Mouse (Mus musculus) thymus, adult 2 months (tissue): Measurements from ENCODE around the gene Tyrp1. TPM values are rescaled to one million over a fixed set of nuclear protein-coding genes. Genes with fewer than 3 reads are reported as not detected.

ENCODE experiments used
- DNase-seq: peaks from one replicate; pipeline ENCODE4 v3.0.0; 2021
- H3K27ac ChIP-seq: fragments of 200-500 bp; 2 replicates; pipeline ENCODE4 v1.5.1; 2012; ENCODE audit warnings: low read length, control low read depth; ENCODE audit not compliant: control insufficient read depth, insufficient read depth
- H3K27me3 ChIP-seq: fragments of 200-500 bp; 2 replicates; pipeline ENCODE4 v1.6.1; 2012; ENCODE audit warnings: mild to moderate bottlenecking, low read length, moderate library complexity, mixed read lengths; ENCODE audit not compliant: control insufficient read depth, insufficient read depth
- H3K36me3 ChIP-seq: fragments of 200-500 bp; 2 replicates; pipeline ENCODE4 v1.6.1; 2012; ENCODE audit warnings: mild to moderate bottlenecking, low read length, moderate library complexity; ENCODE audit not compliant: control insufficient read depth, insufficient read depth
- H3K4me1 ChIP-seq: fragments of 200-500 bp; replicated peaks from 2 replicates; pipeline ENCODE4 v1.6.1; 2012; ENCODE audit warnings: low read length; ENCODE audit not compliant: control insufficient read depth, insufficient read depth
- H3K4me3 ChIP-seq: fragments of 200-500 bp; 2 replicates; pipeline ENCODE4 v1.5.1; 2012; ENCODE audit warnings: mild to moderate bottlenecking, low read length, control low read depth, moderate library complexity; ENCODE audit not compliant: control insufficient read depth, insufficient read depth
- CTCF ChIP-seq: fragments of 200-500 bp; IDR thresholded peaks from 2 replicates; pipeline ENCODE4 v1.5.1; 2012; ENCODE audit warnings: mild to moderate bottlenecking, control low read depth, low read length, moderate library complexity, borderline replicate concordance; ENCODE audit not compliant: control insufficient read depth, poor library complexity, insufficient read depth; ENCODE audit errors: extremely low read depth
- POLR2A ChIP-seq: fragments of 200-500 bp; IDR thresholded peaks from 2 replicates; pipeline ENCODE4 v1.6.1; 2012; ENCODE audit warnings: mild to moderate bottlenecking, low read length, control low read depth, moderate library complexity; ENCODE audit not compliant: control insufficient read depth, poor library complexity, insufficient read depth; ENCODE audit errors: extremely low read depth
- whole genome bisulfite sequencing: fragments of 180-500 bp; shearing (Covaris S2); methylation state at CpG from one replicate; pipeline ENCODE4 v1.1.7; 2018; 5-methylcytosine and 5-hydroxymethylcytosine counted together
- polyA plus RNA-seq: library from polyadenylated mRNA; depleted of rRNA; stranded (reverse); fragments of >200 nt; gene quantifications from 2 replicates; pipeline ENCODE4 v1.2.3, GENCODE M21; 2012

The Tyrp1 gene
- polyA plus RNA-seq, 1 experiment = 0.08 TPM

DNA sequence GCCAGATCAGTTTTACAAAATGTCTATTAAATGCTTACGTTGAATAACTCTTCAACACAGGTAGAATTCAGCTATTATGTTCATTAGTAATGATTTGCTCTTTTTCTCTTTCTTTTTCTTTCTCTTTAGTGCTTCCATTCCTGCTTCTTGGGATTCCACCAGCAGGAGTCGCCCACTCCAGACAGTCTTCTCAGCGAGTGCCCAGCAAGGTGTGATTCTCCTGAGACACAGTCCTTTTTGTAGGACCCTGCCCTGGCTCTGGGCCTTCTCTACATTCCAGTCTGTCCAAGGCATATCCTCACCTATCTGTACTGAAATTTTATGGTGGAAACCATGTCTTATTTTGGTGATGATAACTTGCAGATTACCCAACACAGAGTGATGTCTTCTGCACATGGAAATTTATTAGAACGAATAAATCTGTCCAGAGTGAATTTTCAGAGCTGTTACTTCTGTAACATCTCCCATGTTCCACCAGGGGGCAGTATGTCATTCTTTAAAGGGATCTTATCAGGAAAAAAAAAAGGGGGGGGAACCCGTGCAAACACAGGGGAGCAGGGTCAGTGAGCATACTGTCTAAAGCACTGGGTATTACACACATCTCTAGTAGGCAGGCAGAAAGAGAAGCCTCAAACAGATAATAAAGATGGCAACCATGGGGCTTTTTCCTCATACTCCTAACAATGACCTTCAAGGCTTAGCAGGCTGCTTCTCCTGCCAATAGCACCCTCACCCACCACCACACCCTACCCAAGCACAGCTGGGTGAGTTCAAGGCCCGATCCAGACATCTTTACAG, 39.1 kb downstream of the Tyrp1 start:
- no peak overlapping the region for H3K27ac ChIP-seq
- H3K4me1 ChIP-seq = no peaks in the 10 kb centered on the region
- no peaks in the 10 kb centered on the region for H3K27me3 ChIP-seq
- TF ChIP-seq POLR2A (no peak), CTCF (no peak)
- DNase-seq = no peak
- 47% methylated on average over 6 of the region's 6 CpGs for WGBS
- no peaks in the 10 kb centered on the region for H3K36me3 ChIP-seq
- no peak overlapping the region for H3K4me3 ChIP-seq

DNA sequence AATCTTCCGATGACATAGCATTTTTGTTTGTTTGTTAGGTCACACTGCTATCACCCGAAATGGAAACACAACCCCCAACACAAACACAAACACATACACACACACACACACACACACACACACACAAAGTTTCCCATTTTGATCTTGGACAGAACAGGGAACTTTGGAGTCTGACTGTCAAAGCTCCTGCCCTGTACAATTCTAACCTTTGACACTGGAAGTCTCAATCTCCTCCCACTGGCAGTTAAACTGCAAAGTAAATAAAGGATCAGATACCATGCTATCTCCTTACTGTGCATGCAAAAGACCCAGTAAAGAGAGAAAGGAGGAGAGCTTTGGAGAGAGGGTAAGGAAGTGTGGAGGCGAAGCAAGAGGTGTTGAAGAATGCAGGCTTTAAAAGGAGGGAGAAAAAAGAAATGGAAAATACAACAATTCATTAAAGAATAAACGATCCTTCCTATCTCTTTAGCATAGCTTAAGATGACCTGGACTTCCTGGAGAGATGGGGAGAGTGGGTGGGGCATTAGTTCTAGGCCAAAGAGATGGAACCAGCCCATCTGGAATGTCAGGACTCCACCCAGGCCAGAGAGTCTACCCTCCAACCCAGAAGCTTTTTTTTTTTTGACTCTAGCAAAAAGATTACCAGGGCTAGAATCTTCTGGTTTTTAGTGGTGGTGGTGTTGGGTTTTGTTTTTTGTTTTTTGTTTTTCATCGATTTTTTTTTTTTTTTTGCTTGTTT, 40.4 kb downstream of the Tyrp1 start:
- Histone ChIP-seq H3K27ac (no peak overlapping the region), H3K4me3 (no peak overlapping the region), H3K4me1 (no peaks in the 10 kb centered on the region), H3K27me3 (no peaks in the 10 kb centered on the region), H3K36me3 (no peaks in the 10 kb centered on the region)
- WGBS = 68% methylated on average over 5 of the region's 5 CpGs
- DNase-seq = no peak
- TF ChIP-seq POLR2A = no peak
- TF ChIP-seq CTCF = no peak

DNA sequence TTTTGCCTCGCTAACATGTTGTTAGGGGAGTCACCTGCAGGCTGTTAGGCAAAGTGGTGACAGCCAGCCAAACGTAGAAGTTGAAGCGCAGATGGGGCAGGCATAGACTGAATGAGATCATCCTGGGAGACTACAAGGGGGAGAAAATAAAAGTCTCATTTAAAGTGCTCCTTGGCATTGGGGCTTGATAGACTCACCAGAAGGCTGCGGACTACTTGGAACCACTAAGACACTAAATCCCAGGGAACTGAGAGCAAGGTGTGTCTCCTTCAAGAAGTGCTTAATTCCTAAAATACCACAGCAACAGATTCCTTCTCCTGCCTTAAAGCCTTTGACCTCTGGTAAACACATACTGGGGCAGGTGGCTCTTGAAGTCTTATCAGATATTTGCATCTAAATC, 41.1 kb downstream of the Tyrp1 start:
- Histone ChIP-seq H3K4me3 (no peak overlapping the region), H3K36me3 (no peaks in the 10 kb centered on the region), H3K4me1 (no peaks in the 10 kb centered on the region), H3K27ac (no peak overlapping the region), H3K27me3 (no peaks in the 10 kb centered on the region)
- 82% methylated on average over 4 of the region's 4 CpGs for WGBS
- TF ChIP-seq CTCF = no peak
- no peak for TF ChIP-seq POLR2A
- DNase-seq = no peak

DNA sequence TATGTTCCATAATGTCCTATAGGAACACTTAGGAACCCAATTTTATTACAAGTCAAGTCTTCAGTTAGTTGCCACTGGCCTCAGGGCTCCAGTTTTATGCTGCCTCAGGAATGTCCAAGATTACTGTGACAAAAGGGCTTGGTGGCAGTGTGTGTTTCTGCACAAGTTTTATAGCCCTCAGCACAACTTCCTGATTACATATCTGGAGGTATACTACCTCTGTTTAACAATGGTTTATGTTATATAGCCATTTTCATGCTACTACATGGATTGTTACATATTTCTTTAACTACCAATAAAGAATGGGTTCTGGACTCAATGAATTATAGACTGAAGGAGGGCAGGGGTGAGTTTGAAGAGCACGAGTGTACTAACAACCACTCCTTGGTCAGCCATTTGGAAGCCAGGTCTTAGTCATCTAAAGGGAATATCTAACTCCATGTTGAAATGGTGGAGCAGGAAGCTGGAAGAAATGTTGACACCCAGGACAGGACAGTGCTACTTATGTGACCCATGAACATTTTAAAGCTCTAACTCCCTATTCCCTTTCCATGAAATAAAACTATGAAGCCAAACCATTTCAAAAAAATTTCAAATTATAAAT, 48.2 kb downstream of the Tyrp1 start:
- no peak overlapping the region for H3K27ac ChIP-seq
- H3K4me3 ChIP-seq = no peak overlapping the region
- H3K36me3 ChIP-seq = no peaks in the 10 kb centered on the region
- TF ChIP-seq POLR2A (no peak), CTCF (no peak)
- H3K27me3 ChIP-seq = no peaks in the 10 kb centered on the region
- H3K4me1 ChIP-seq = no peaks in the 10 kb centered on the region
- no peak for DNase-seq
- WGBS = 91% methylated on average over 1 of the region's 1 CpGs

DNA sequence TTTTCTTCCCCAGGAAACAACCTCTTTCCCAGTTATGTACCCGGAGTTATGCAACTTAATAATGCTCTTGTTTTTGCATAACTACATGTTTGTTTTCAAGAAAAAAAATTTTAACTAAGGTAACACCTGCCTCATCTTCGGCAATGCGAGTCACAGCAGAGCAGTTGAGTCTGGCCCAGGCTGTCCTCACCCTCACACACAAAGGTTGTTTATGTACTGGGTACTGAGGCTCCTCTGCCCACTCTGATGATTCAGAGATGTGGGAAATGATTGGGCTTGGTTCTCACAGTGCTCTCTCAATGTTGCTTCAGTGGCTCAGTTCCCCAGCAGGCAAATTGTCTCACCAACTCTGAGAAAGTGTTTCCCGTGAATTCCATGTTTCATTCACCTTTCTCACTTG, 52.7 kb downstream of the Tyrp1 start:
- Histone ChIP-seq H3K4me3 (no peak overlapping the region), H3K27ac (no peak overlapping the region), H3K36me3 (no peaks in the 10 kb centered on the region), H3K27me3 (no peaks in the 10 kb centered on the region), H3K4me1 (no peaks in the 10 kb centered on the region)
- 84% methylated on average over 4 of the region's 4 CpGs for WGBS
- DNase-seq = no peak
- TF ChIP-seq CTCF (no peak), POLR2A (no peak)

DNA sequence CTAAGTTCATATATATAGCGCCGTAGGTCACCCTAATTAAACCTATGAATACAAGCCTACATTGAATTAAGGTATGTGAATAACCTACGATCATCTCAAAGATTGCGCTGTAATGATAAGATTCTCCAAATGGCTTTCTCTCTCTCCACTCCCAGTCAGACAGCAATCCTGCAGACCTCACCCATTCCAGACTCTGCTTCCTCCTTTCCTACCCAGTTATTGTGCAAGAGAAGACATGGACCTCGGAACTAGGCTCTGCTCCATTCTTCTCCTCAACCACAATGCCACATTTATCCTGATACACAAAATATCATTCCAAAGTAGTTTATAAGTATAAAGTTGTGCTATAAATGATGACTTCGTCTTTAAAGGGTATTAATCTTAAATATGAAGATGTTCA, 57.1 kb downstream of the Tyrp1 start:
- Histone ChIP-seq H3K27ac (no peak overlapping the region), H3K4me3 (no peak overlapping the region), H3K36me3 (no peaks in the 10 kb centered on the region), H3K27me3 (no peaks in the 10 kb centered on the region), H3K4me1 (no peaks in the 10 kb centered on the region)
- 94% methylated on average over 6 of the region's 6 CpGs for WGBS
- no peak for DNase-seq
- TF ChIP-seq CTCF (no peak), POLR2A (no peak)
